Mouse (Mus musculus) MEL (cell line): Measurements from ENCODE around the gene Ada.

ENCODE experiments used
- BHLHE40 ChIP-seq: IDR thresholded peaks from 2 replicates; pipeline ENCODE4 v1.6.1; 2012; ENCODE audit warnings: low read depth, mild to moderate bottlenecking, inconsistent platforms, low read length, improper control_type of control experiment, borderline replicate concordance
- CTCF ChIP-seq, 3 experiments: IDR thresholded peaks in 2 of 3; conservative IDR thresholded peaks in 1 of 3; 2 replicates each; pipeline ENCODE4 v1.5.1; 2011 to 2012; ENCODE audit warnings: low read length in 3 of 3, low read depth in 2 of 3, mild to moderate bottlenecking in 2 of 3, improper control_type of control experiment in 1 of 3, inconsistent platforms in 1 of 3, mixed read lengths in 1 of 3, moderate library complexity in 1 of 3; ENCODE audit not compliant: control insufficient read depth in 1 of 3, insufficient read depth in 1 of 3, poor library complexity in 1 of 3, severe bottlenecking in 1 of 3
- ELF1 ChIP-seq: IDR thresholded peaks from 2 replicates; pipeline ENCODE4 v1.6.1; 2014; ENCODE audit warnings: low read depth, mild to moderate bottlenecking, inconsistent platforms, low read length, improper control_type of control experiment, moderate library complexity
- HCFC1 ChIP-seq: IDR thresholded peaks from 2 replicates; pipeline ENCODE4 v1.6.1; 2012; ENCODE audit warnings: low read depth, mild to moderate bottlenecking, inconsistent platforms, low read length, improper control_type of control experiment, moderate library complexity
- MAX ChIP-seq: IDR thresholded peaks from 2 replicates; pipeline ENCODE4 v1.6.1; 2011; ENCODE audit warnings: low read length, improper control_type of control experiment
- POLR2A ChIP-seq, 2 experiments: IDR thresholded peaks; 2 replicates each; pipeline ENCODE4 v1.6.1; 2011 to 2012; ENCODE audit warnings: low read length in 2 of 2, mild to moderate bottlenecking in 2 of 2, control low read depth in 1 of 2, improper control_type of control experiment in 1 of 2, low read depth in 1 of 2, moderate library complexity in 1 of 2; ENCODE audit not compliant: control insufficient read depth in 1 of 2, insufficient read depth in 1 of 2, poor library complexity in 1 of 2
- POLR2AphosphoS2 ChIP-seq: IDR thresholded peaks from 2 replicates; pipeline ENCODE4 v1.6.1; 2011; ENCODE audit warnings: low read length, improper control_type of control experiment
- TAL1 ChIP-seq: IDR thresholded peaks from 2 replicates; pipeline ENCODE4 v1.6.1; 2012; ENCODE audit warnings: mild to moderate bottlenecking, inconsistent platforms, low read length, moderate library complexity, mixed read lengths
- USF1 ChIP-seq: IDR thresholded peaks from 2 replicates; pipeline ENCODE4 v1.6.1; 2014; ENCODE audit warnings: low read depth, mild to moderate bottlenecking, inconsistent platforms, low read length, improper control_type of control experiment, moderate library complexity
- ZNF384 ChIP-seq: IDR thresholded peaks from 2 replicates; pipeline ENCODE4 v1.6.1; 2012; ENCODE audit warnings: low read depth, mild to moderate bottlenecking, inconsistent platforms, low read length, improper control_type of control experiment

GRCm38 (mm10) chr2:163760589-163760988 lies 10.6 kb upstream of the Ada start:
- TF ChIP-seq POLR2AphosphoS2 (no peak), ZNF384 (no peak), HCFC1 (no peak), MAX (no peak), BHLHE40 (no peak), POLR2A (IDR thresholded peaks at IDR 0.05; ENCODE audit: control insufficient read depth in 1 of 2, insufficient read depth in 1 of 2, low read depth in 1 of 2, low read length in 2 of 2, poor library complexity in 1 of 2) (no peak), USF1 (no peak), CTCF (IDR thresholded peaks at IDR 0.05 in 2 of 3, conservative IDR thresholded peaks at IDR 0.05 in 1 of 3; ENCODE audit: control insufficient read depth in 1 of 3, insufficient read depth in 1 of 3, low read depth in 2 of 3, low read length in 3 of 3, poor library complexity in 1 of 3, severe bottlenecking in 1 of 3) (no peak), ELF1 (no peak), TAL1 (no peak)
